ENCODE assay signal across 25 mouse cellular contexts in genomic region chr5:107028557-107028956, GRCm38 (mm10).
DNase-seq lines count a peak whose midpoint lies in the region; ATAC-seq and TF ChIP-seq lines count a peak whose summit lies in the region.
"Had no signal": no experiment of that assay in that cellular context is flagged by ENCODE, and none has a peak within 500 bp of the region (broad histone marks: within the 10 kb centered on the region; RNA-seq: fewer than 3 reads in every experiment).

No protein-coding gene starts in this region.

- no peaks in the 10 kb centered on the region for H3K27me3 ChIP-seq in embryonic facial prominence, embryonic 14.5 days (replicated peaks; ENCODE audit: control insufficient read depth, insufficient read depth, low read length)
- no peaks in the 10 kb centered on the region for H3K27me3 ChIP-seq in embryonic facial prominence, embryonic 10.5 days (replicated peaks; ENCODE audit: low read depth, poor library complexity, severe bottlenecking)
- no peaks in the 10 kb centered on the region for H3K27me3 ChIP-seq in intestine, embryonic 15.5 days (replicated peaks)
- no peaks in the 10 kb centered on the region for H3K27me3 ChIP-seq in intestine, postnatal 0 days (replicated peaks; ENCODE audit: control insufficient read depth, insufficient read depth, low read length)
- no peaks in the 10 kb centered on the region for H3K27me3 ChIP-seq in lung, embryonic 16.5 days (ENCODE audit: control insufficient read depth, insufficient read depth, low read depth, low read length)
- no peaks in the 10 kb centered on the region for H3K27me3 ChIP-seq in stomach, embryonic 16.5 days (ENCODE audit: control insufficient read depth, insufficient read depth, low read length)
- no peaks in the 10 kb centered on the region for H3K27me3 ChIP-seq in forebrain, embryonic 16.5 days (replicated peaks; ENCODE audit: control insufficient read depth, insufficient read depth, low read length)
- H3K27me3 ChIP-seq: embryonic facial prominence, embryonic 15.5 days; Patski had no signal

- 13% methylated on average over 1 of the region's 1 CpGs for WGBS in embryonic facial prominence, embryonic 14.5 days
- 46% methylated on average over 1 of the region's 1 CpGs for WGBS in embryonic facial prominence, embryonic 10.5 days
- WGBS in intestine, embryonic 15.5 days: 14% methylated on average over 1 of the region's 1 CpGs
- 16% methylated on average over 1 of the region's 1 CpGs for WGBS in intestine, postnatal 0 days
- WGBS in lung, embryonic 16.5 days: 9% methylated on average over 1 of the region's 1 CpGs
- WGBS in stomach, embryonic 16.5 days: 12% methylated on average over 1 of the region's 1 CpGs
- WGBS in forebrain, embryonic 16.5 days: 46% methylated on average over 1 of the region's 1 CpGs

- H3K4me2 ChIP-seq in embryonic facial prominence, embryonic 14.5 days (ENCODE audit: low read depth, low read length): no peak overlapping the region
- no peak overlapping the region for H3K4me2 ChIP-seq in intestine, embryonic 15.5 days (replicated peaks)
- H3K4me2 ChIP-seq in intestine, postnatal 0 days (replicated peaks; ENCODE audit: low read depth): no peak overlapping the region
- no peak overlapping the region for H3K4me2 ChIP-seq in lung, embryonic 16.5 days (ENCODE audit: low read depth, low read length)
- H3K4me2 ChIP-seq in stomach, embryonic 16.5 days (ENCODE audit: low read depth, low read length): no peak overlapping the region
- no peak overlapping the region for H3K4me2 ChIP-seq in forebrain, embryonic 16.5 days (ENCODE audit: low read length)
- H3K4me2 ChIP-seq: embryonic facial prominence, embryonic 15.5 days; hindbrain, embryonic 14.5 days had no signal

- no peak overlapping the region for H3K9ac ChIP-seq in embryonic facial prominence, embryonic 14.5 days (ENCODE audit: low read depth, low read length)
- no peak overlapping the region for H3K9ac ChIP-seq in intestine, embryonic 15.5 days
- H3K9ac ChIP-seq in intestine, postnatal 0 days (ENCODE audit: low read depth, low read length): no peak overlapping the region
- no peak overlapping the region for H3K9ac ChIP-seq in lung, embryonic 16.5 days (ENCODE audit: low read length)
- H3K9ac ChIP-seq in stomach, embryonic 16.5 days (ENCODE audit: low read length): no peak overlapping the region
- H3K9ac ChIP-seq in forebrain, embryonic 16.5 days (replicated peaks; ENCODE audit: low read depth, low read length): no peak overlapping the region
- H3K9ac ChIP-seq: embryonic facial prominence, embryonic 15.5 days; hindbrain, embryonic 14.5 days had no signal

- H3K9me3 ChIP-seq in embryonic facial prominence, embryonic 14.5 days (ENCODE audit: control insufficient read depth, low read length): no peaks in the 10 kb centered on the region
- no peaks in the 10 kb centered on the region for H3K9me3 ChIP-seq in embryonic facial prominence, embryonic 10.5 days
- no peaks in the 10 kb centered on the region for H3K9me3 ChIP-seq in intestine, embryonic 15.5 days
- no peaks in the 10 kb centered on the region for H3K9me3 ChIP-seq in intestine, postnatal 0 days (ENCODE audit: control insufficient read depth)
- no peaks in the 10 kb centered on the region for H3K9me3 ChIP-seq in lung, embryonic 16.5 days (ENCODE audit: control insufficient read depth, low read length)
- no peaks in the 10 kb centered on the region for H3K9me3 ChIP-seq in stomach, embryonic 16.5 days (replicated peaks; ENCODE audit: control insufficient read depth, low read length)
- H3K9me3 ChIP-seq in forebrain, embryonic 16.5 days (ENCODE audit: control insufficient read depth, low read length): no peaks in the 10 kb centered on the region
- H3K9me3 ChIP-seq: embryonic facial prominence, embryonic 15.5 days; forebrain, embryonic 10.5 days; G1E; hindbrain, embryonic 10.5 days had no signal

- no peak for TF ChIP-seq CTCF in intestine, postnatal 0 days (IDR thresholded peaks at IDR 0.05; ENCODE audit: low read depth)

- DNase-seq in embryonic facial prominence, embryonic 14.5 days (ENCODE audit: low spot score): peak; percentile 76
- DNase-seq in embryonic facial prominence, embryonic 10.5 days (ENCODE audit: low spot score): no peak
- no peak for DNase-seq in lung, postnatal 4 days
- DNase-seq: adrenal gland, postnatal 25 days; B cell, adult 2 months; cerebellum, adult 18-20 months; cerebellum, adult 9-11 months; cerebellum, postnatal 36 days; heart, adult 2 months; heart, postnatal 14 days had no signal

- H3K4me3 ChIP-seq in embryonic facial prominence, embryonic 14.5 days (ENCODE audit: low read depth, low read length): no peak overlapping the region
- no peak overlapping the region for H3K4me3 ChIP-seq in embryonic facial prominence, embryonic 10.5 days
- H3K4me3 ChIP-seq in intestine, embryonic 15.5 days (replicated peaks): no peak overlapping the region
- H3K4me3 ChIP-seq in intestine, postnatal 0 days (ENCODE audit: low read depth, low read length): no peak overlapping the region
- no peak overlapping the region for H3K4me3 ChIP-seq in lung, embryonic 16.5 days (ENCODE audit: low read length)
- no peak overlapping the region for H3K4me3 ChIP-seq in stomach, embryonic 16.5 days (replicated peaks; ENCODE audit: low read length)
- H3K4me3 ChIP-seq in forebrain, embryonic 16.5 days (replicated peaks; ENCODE audit: low read length): no peak overlapping the region
- H3K4me3 ChIP-seq: embryonic facial prominence, embryonic 15.5 days; erythroblast, embryonic 14.5 days; forebrain, embryonic 10.5 days; heart, adult 2 months; hindbrain, embryonic 10.5 days had no signal

- peaks cover 17% of the 10 kb centered on the region for H3K4me1 ChIP-seq in embryonic facial prominence, embryonic 14.5 days (ENCODE audit: control insufficient read depth, insufficient read depth, low read length)
- peaks cover 44% of the 10 kb centered on the region for H3K4me1 ChIP-seq in embryonic facial prominence, embryonic 10.5 days
- H3K4me1 ChIP-seq in intestine, embryonic 15.5 days (replicated peaks): peaks cover 32% of the 10 kb centered on the region
- H3K4me1 ChIP-seq in intestine, postnatal 0 days (replicated peaks; ENCODE audit: control insufficient read depth, insufficient read depth, low read length): 0 out of 2 replicates have a peak, but pooled peaks cover 2% of the 10 kb centered on the region
- H3K4me1 ChIP-seq in lung, embryonic 16.5 days (replicated peaks; ENCODE audit: control insufficient read depth, insufficient read depth, low read length): peaks cover 27% of the 10 kb centered on the region
- peaks cover 35% of the 10 kb centered on the region for H3K4me1 ChIP-seq in stomach, embryonic 16.5 days (ENCODE audit: control insufficient read depth, insufficient read depth, low read length)
- no peaks in the 10 kb centered on the region; the same call in 1 of the 2 replicates for H3K4me1 ChIP-seq in forebrain, embryonic 16.5 days (replicated peaks; ENCODE audit: control insufficient read depth, insufficient read depth, low read length)

- H3K36me3 ChIP-seq in embryonic facial prominence, embryonic 14.5 days (ENCODE audit: control insufficient read depth, insufficient read depth, low read length): no peaks in the 10 kb centered on the region
- no peaks in the 10 kb centered on the region for H3K36me3 ChIP-seq in embryonic facial prominence, embryonic 10.5 days (replicated peaks)
- no peaks in the 10 kb centered on the region for H3K36me3 ChIP-seq in intestine, embryonic 15.5 days
- no peaks in the 10 kb centered on the region for H3K36me3 ChIP-seq in intestine, postnatal 0 days (ENCODE audit: control insufficient read depth, insufficient read depth)
- no peaks in the 10 kb centered on the region for H3K36me3 ChIP-seq in lung, embryonic 16.5 days (ENCODE audit: control insufficient read depth, insufficient read depth, low read length)
- no peaks in the 10 kb centered on the region for H3K36me3 ChIP-seq in stomach, embryonic 16.5 days (ENCODE audit: control insufficient read depth, insufficient read depth, low read length)
- H3K36me3 ChIP-seq in forebrain, embryonic 16.5 days (ENCODE audit: control insufficient read depth, insufficient read depth): no peaks in the 10 kb centered on the region
- H3K36me3 ChIP-seq: embryonic facial prominence, embryonic 15.5 days; forebrain, embryonic 10.5 days; G1E; hindbrain, embryonic 10.5 days had no signal

- H3K27ac ChIP-seq in embryonic facial prominence, embryonic 14.5 days (replicated peaks; ENCODE audit: low read depth, low read length): no peak overlapping the region
- H3K27ac ChIP-seq in embryonic facial prominence, embryonic 10.5 days (replicated peaks): no peak overlapping the region
- H3K27ac ChIP-seq in intestine, embryonic 15.5 days: peak overlapping the region; percentile 56; the same call in 1 of the 2 replicates
- no peak overlapping the region for H3K27ac ChIP-seq in intestine, postnatal 0 days (ENCODE audit: low read depth, low read length)
- peak overlapping the region; percentile 39 for H3K27ac ChIP-seq in lung, embryonic 16.5 days (ENCODE audit: low read length)
- H3K27ac ChIP-seq in stomach, embryonic 16.5 days (ENCODE audit: low read length): peak overlapping the region; percentile 71; the same call in 1 of the 2 replicates
- H3K27ac ChIP-seq in forebrain, embryonic 16.5 days (ENCODE audit: low read length): no peak overlapping the region
- H3K27ac ChIP-seq: embryonic facial prominence, embryonic 15.5 days; forebrain, embryonic 10.5 days; heart, adult 2 months; hindbrain, embryonic 10.5 days; hindbrain, embryonic 14.5 days had no signal

- ATAC-seq in embryonic facial prominence, embryonic 14.5 days (ENCODE audit: low read depth): no peak
- peak; percentile 39; the same call in 1 of the 2 replicates for ATAC-seq in intestine, embryonic 15.5 days
- no peak for ATAC-seq in intestine, postnatal 0 days
- peak; percentile 54 for ATAC-seq in lung, embryonic 16.5 days (ENCODE audit: low read depth)
- peak; percentile 56; the same call in 1 of the 2 replicates for ATAC-seq in stomach, embryonic 16.5 days (ENCODE audit: insufficient read depth, low FRiP score)
- no peak for ATAC-seq in forebrain, embryonic 16.5 days
- ATAC-seq: activated CD4-positive, CD25-positive, alpha-beta regulatory T cell, adult 4 months; CD4-positive, CD25-positive, alpha-beta regulatory T cell, adult 4 months; forebrain, embryonic 14.5 days; Patski had no signal

Comparison
In these comparisons a context has a peak if more than half of its experiments do, and no peak if none do; other contexts are left out.
1. ATAC-seq: peak in intestine, embryonic 15.5 days (single experiment), lung, embryonic 16.5 days (single experiment) and stomach, embryonic 16.5 days (single experiment); none in embryonic facial prominence, embryonic 14.5 days (single experiment), intestine, postnatal 0 days (single experiment) and forebrain, embryonic 16.5 days (single experiment).
2. H3K27ac ChIP-seq: peak in intestine, embryonic 15.5 days (single experiment), lung, embryonic 16.5 days (single experiment) and stomach, embryonic 16.5 days (single experiment); none in embryonic facial prominence, embryonic 14.5 days (single experiment), embryonic facial prominence, embryonic 10.5 days (single experiment), intestine, postnatal 0 days (single experiment) and forebrain, embryonic 16.5 days (single experiment).